Mouse (Mus musculus) limb, embryonic 10.5 days (tissue): ENCODE results near the gene BC035044. TPM values are rescaled to one million over a fixed set of nuclear protein-coding genes. Genes with fewer than 3 reads are reported as not detected.
"Not testable (repeated sequence)": the region's sequence is repeated elsewhere in the genome, so short reads cannot be mapped to it uniquely, and the experiment has no call there.

Experiments
- DNase-seq: peaks from one replicate; pipeline ENCODE4 v3.0.0-alpha.2; 2017; ENCODE audit warnings: low spot score
- H3K27ac ChIP-seq: fragments of 300-500 bp; sonication (generic); 2 replicates; pipeline ENCODE4 v1.5.1; 2016; ENCODE audit warnings: mild to moderate bottlenecking
- H3K27me3 ChIP-seq: fragments of 300-500 bp; sonication (generic); 2 replicates; pipeline ENCODE4 v1.6.1; 2016; ENCODE audit warnings: low read depth, mild to moderate bottlenecking; ENCODE audit not compliant: poor library complexity, severe bottlenecking
- H3K36me3 ChIP-seq: fragments of 300-500 bp; sonication (generic); 2 replicates; pipeline ENCODE4 v1.6.1; 2016; ENCODE audit warnings: mild to moderate bottlenecking, moderate library complexity
- H3K4me1 ChIP-seq: fragments of 300-500 bp; sonication (generic); 2 replicates; pipeline ENCODE4 v1.6.1; 2016
- H3K4me3 ChIP-seq: fragments of 300-500 bp; sonication (generic); 2 replicates; pipeline ENCODE4 v1.5.1; 2016; ENCODE audit warnings: mild to moderate bottlenecking, moderate library complexity
- H3K9me3 ChIP-seq: fragments of 300-500 bp; sonication (generic); replicated peaks from 2 replicates; pipeline ENCODE4 v1.6.1; 2016; ENCODE audit warnings: mild to moderate bottlenecking
- WGBS: fragments of 180-500 bp; shearing (Covaris S2); methylation state at CpG from one replicate; pipeline ENCODE4 v1.1.7; 2016; 5-methylcytosine and 5-hydroxymethylcytosine counted together
- polyA plus RNA-seq: library from polyadenylated mRNA; unstranded; fragments of >200 nt; fragmentation: Nextera tagmentation; extraction: Ambion mirVana; gene quantifications from 2 replicates; pipeline ENCODE4 v1.2.1, GENCODE M21; 2016

Gene BC035044
- polyA plus RNA-seq, 1 experiment from 2014 or later = 0.59 TPM

DNA sequence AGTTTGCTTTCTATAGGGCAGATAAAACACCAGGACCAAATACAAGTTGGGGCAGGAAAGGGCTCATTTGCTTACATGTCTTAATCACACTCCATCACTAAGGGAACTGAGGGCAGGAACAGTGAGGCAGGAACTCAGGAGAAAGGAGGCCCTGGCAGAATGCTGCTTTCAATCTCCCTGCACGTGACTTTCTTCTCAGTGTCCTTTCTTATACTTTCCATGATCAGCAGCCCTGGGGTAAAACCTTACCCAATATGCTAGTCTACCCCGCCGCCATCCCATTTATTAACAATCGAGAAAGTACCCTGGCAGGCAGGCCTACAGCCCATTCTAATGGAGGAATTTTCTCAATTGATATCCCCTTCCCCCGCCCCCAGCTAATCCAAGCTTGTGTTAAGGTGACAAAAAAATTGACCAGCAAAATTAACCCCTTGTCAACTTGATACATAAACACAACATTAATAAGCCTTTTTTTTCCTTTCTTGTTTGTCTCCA, 46.3 kb downstream of the BC035044 start:
- peak; percentile 30 for DNase-seq
- Histone ChIP-seq H3K27ac (no peak overlapping the region), H3K27me3 (no peaks in the 10 kb centered on the region), H3K9me3 (no peaks in the 10 kb centered on the region), H3K4me1 (peaks cover 19% of the 10 kb centered on the region), H3K4me3 (peak overlapping the region; percentile 90; the same call in 1 of the 2 replicates), H3K36me3 (no peaks in the 10 kb centered on the region)
- WGBS = 89% methylated on average over 5 of the region's 5 CpGs

DNA sequence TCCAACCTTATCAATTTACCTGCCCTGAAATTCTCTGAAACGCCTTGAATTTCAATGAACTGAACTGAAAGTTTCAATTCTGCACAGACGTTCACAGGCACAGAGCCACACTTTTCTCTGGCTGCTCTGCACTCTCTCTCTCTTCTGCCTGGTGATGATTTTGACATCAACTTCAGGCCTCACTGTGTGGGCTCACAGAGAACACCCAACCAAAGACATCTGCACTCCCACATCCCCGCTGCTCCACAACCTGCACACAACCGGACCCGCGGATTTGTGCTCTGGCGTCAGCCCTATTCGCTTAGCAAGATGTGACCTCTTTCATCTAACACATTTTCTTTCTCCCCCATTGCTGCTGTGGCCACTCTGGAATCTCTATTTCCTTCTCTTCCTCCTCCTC, 46.8 kb downstream of the BC035044 start:
- DNase-seq = peak; percentile 33
- Histone ChIP-seq H3K9me3 (no peaks in the 10 kb centered on the region), H3K36me3 (no peaks in the 10 kb centered on the region), H3K27ac (no peak overlapping the region), H3K4me3 (peak overlapping the region; percentile 90), H3K4me1 (peaks cover 19% of the 10 kb centered on the region), H3K27me3 (no peaks in the 10 kb centered on the region)
- WGBS = 39% methylated on average over 8 of the region's 8 CpGs

DNA sequence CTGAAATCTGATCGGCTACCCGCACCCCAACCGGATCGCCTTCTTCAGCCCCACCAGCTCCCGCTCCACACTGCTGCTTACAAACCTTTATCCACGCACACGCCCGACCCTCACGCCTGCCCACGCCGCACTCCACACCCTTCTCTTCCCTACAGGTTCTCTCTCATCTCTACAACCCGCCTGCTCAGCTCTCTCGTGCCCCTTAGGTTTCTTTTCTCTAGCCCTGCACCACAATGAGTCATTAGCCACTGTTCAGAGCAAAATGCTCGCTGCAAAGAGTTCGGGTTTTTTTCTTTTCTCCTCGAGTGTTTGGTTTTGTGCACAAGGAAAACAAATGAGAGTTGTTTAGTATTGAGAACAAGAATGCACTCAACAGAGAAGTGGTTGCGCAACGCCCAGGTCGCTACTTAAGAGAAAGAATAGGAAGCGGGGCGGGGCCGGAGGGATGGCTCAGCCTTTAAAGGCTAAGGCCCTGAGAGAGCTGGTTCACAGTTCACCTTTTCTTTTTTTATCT, 47.4 kb downstream of the BC035044 start:
- under 1% methylated on average over 22 of the region's 22 CpGs for WGBS
- DNase-seq = peak; percentile 63
- Histone ChIP-seq H3K4me3 (peak overlapping the region; percentile 90), H3K27ac (peak overlapping the region; percentile 84), H3K36me3 (no peaks in the 10 kb centered on the region), H3K27me3 (no peaks in the 10 kb centered on the region), H3K4me1 (peaks cover 19% of the 10 kb centered on the region), H3K9me3 (no peaks in the 10 kb centered on the region)

DNA sequence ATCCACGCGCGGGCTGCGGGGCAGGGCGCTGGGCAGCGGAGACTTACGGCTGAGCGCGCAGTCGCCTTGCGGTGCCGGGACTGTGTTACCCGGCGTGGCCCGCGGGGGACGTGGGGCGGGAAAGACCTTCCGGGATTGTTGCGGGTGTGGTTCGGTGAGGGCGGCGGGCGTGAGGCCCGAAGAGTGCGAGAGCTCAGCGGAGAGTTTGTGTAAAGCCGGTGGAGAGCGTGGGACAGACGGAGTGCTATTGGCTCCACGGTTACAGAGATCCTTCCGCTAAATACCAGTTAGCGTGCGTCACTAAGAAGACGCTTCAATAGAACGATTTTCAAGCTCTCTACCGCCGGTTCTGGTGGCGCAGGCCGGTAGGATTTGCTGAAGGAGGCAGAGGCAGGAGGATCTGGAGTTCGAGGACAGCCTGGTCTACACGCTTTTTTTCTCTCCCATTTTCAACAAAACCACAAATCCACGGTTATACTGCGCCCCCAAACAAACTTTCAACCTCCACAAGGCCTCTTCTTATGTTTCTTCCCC, 47.9 kb downstream of the BC035044 start:
- no peaks in the 10 kb centered on the region for H3K9me3 ChIP-seq
- peaks cover 19% of the 10 kb centered on the region for H3K4me1 ChIP-seq
- H3K27me3 ChIP-seq = no peaks in the 10 kb centered on the region
- H3K36me3 ChIP-seq = no peaks in the 10 kb centered on the region
- peak; percentile 94 for DNase-seq
- peak overlapping the region; percentile 84 for H3K27ac ChIP-seq
- peak overlapping the region; percentile 90 for H3K4me3 ChIP-seq
- WGBS = under 1% methylated on average over 44 of the region's 44 CpGs

DNA sequence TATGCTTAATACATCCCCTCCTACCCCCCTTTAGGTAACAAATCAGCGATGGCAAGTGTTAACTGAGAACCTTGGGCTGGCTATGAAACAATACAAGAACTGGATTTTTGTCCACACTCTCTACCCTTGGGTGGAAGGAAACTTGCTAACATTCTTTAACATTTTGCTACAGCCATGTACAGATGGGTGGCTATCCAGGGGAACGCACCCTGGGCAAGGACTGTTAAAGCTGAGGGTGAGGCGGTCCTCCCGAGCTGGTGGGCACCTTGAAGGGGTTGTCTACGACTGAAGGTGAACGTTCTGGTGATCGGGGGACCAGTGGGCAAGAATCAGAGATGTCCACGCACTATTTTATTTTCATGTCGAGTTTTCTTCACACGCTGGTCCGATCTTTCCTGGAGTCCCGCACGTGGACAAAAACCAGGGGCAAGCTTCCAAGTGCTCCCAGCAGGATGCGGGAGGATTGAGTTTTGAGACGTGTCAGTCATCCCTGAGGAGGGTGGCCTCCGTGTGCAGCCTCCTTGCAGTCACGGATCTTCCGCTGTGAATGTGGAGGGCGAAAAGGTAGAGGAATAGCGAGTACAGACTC, 48.5 kb downstream of the BC035044 start:
- peak overlapping the region; percentile 90 for H3K4me3 ChIP-seq
- no peaks in the 10 kb centered on the region for H3K36me3 ChIP-seq
- no peaks in the 10 kb centered on the region for H3K27me3 ChIP-seq
- H3K9me3 ChIP-seq = no peaks in the 10 kb centered on the region
- no peak for DNase-seq
- peak overlapping the region; percentile 84 for H3K27ac ChIP-seq
- H3K4me1 ChIP-seq = peaks cover 19% of the 10 kb centered on the region
- WGBS = 2% methylated on average over 20 of the region's 20 CpGs

DNA sequence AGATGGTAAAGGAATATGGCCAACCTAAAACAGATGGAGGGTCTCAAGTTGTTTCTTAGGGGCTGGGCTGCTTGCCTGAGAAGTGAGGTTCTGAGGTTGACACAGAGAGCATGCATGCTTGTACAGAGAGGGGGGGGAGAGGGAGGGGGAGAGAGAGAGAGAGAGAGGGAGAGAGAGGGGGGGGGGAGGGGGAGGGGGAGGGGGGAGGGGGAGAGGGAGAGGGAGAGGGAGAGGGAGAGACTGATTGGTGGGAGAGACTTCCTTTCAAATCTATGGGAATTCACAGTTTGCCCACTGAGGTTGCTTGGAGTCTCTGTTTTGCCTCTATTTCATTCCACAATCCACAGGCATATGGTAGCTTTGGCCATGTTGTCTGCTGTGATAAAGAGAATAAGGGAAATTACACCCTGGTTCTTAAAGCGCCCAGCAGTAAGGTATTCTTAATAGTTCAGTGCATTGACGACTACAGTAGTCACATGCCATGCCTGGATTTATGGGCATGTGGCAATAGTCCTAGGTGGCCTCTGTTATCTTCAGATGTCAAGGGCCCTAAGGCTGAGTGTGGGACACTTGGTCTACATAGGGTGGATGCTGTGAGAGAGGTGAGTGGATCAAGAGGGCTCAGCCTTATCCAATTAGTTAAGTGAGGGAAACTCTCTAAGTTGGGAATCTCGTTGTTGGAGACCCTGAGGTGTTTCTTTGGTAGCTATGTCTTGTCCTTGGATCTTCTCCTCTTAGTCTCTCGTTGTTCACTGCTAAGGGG, 49.4 kb downstream of the BC035044 start:
- H3K4me3 ChIP-seq = peak overlapping the region; percentile 90
- H3K9me3 ChIP-seq = no peaks in the 10 kb centered on the region
- no peaks in the 10 kb centered on the region for H3K27me3 ChIP-seq
- no peaks in the 10 kb centered on the region for H3K36me3 ChIP-seq
- WGBS = 39% methylated on average over 4 of the region's 4 CpGs
- peaks cover 23% of the 10 kb centered on the region for H3K4me1 ChIP-seq
- no peak for DNase-seq
- no peak overlapping the region for H3K27ac ChIP-seq

DNA sequence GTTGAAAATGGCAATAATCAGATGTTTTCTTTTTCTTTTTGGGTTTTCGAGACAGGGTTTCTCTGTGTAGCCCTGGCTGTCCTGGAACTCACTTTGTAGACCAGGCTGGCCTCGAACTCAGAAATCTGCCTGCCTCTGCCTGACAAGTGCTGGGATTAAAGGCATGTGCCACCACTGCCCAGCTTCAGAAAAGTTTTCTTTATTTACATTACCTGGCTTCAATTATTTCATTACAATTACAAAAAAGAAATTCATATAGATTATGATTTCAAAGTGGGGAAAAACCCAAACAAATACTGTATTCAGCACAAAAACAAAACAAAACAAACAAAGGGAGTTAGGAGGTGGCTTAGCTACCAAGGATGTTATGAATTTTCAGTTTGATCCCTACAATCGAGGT, 50.3 kb downstream of the BC035044 start:
- not testable (repeated sequence) for H3K4me3 ChIP-seq, H3K9me3 ChIP-seq, DNase-seq, H3K27me3 ChIP-seq, H3K36me3 ChIP-seq, H3K27ac ChIP-seq
- peaks cover 23% of the 10 kb centered on the region for H3K4me1 ChIP-seq
- 88% methylated on average over 3 of the region's 3 CpGs for WGBS

DNA sequence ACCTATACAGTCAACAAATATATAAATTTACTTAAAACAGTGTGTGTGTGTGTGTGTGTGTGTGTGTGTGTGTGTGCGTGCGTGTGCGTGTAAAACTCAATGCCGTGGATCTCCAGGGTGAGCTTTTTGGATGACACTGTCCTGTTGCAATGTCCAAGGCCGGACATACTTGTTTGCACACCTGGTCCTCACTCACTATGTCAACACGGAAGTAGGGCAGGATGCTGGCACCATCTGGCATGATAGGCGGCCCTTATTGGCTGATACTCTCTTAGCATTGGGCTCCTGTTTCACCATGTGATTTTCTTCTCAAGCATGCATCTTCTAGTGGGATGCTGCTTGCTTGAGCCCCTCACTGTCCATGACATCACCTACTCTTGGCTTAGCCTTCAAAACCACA, 51.0 kb downstream of the BC035044 start:
- H3K4me1 ChIP-seq = peaks cover 20% of the 10 kb centered on the region
- no peaks in the 10 kb centered on the region for H3K36me3 ChIP-seq
- 76% methylated on average over 7 of the region's 7 CpGs for WGBS
- no peaks in the 10 kb centered on the region for H3K9me3 ChIP-seq
- DNase-seq = no peak
- no peak overlapping the region for H3K27ac ChIP-seq
- H3K4me3 ChIP-seq = peak overlapping the region; percentile 69
- H3K27me3 ChIP-seq = no peaks in the 10 kb centered on the region

DNA sequence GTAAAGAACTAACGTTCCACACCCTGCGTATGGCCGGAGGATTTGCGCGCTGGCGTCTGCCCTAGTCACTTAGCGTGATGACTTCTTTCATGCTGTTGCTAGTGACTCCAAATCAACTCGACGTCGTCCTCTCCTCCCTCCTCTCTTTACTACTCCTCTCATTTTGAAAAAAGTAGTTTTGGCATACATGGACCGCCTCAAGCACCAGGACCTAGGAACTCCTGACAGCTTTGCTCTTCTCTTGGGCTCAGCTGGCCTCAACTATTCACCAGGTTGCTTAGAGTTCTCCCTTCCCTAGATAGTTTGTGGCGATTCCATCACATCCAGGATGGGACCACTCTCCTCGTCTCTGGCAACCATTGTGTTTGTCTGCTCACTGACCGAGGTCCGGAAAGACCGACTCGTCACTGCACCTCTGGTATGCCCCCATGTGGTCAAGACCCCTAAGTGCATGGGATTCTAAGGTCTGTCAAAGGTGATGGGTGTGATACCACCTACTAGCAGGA, 51.6 kb downstream of the BC035044 start:
- 0% methylated on average over 17 of the region's 17 CpGs for WGBS
- DNase-seq = peak; percentile 83
- no peaks in the 10 kb centered on the region for H3K9me3 ChIP-seq
- H3K4me1 ChIP-seq = peaks cover 16% of the 10 kb centered on the region
- H3K4me3 ChIP-seq = peak overlapping the region; percentile 69
- peak overlapping the region; percentile 91 for H3K27ac ChIP-seq
- H3K27me3 ChIP-seq = no peaks in the 10 kb centered on the region
- H3K36me3 ChIP-seq = no peaks in the 10 kb centered on the region

DNA sequence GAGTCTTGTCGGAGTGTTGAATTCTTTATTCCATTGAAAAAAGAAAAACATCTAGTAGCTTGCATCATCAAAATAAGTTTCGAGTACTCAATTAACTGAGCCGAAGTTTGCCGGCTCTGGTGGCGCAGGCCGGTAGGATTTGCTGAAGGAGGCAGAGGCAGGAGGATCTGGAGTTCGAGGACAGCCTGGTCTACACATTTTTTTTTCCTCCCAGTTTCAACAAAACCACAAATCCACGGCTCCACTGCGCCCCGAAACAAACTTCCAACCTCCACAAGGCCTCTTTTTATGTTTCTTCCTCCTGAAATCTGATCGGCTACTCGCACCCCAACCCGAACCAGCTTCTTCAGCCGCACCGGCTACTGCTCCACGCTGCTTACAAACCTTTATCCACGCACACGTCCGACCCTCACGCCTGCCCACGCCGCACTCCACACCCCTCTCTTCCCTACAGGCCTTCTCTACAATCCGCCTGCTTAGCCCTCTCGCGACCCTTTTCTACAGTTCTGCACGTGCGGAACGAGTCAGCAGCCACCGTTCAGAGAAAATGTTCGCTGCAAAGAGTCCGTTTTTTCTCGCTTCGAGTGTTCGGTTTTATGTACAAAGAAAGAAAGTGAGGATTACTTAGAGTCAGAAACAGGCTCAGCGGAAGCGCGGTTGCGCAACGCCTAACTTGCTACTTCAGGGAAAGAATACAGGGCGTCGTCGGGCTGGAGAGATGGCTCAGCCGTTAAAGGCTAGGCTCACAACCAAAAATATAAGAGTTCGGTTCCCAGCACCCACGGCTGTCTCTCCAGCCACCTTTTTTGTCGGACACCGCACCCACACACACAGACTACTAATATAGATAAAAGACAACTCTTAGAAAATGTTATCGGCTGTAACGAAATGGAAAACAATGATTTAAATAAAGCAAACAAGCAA, 52.3 kb downstream of the BC035044 start:
- peaks cover 11% of the 10 kb centered on the region for H3K4me1 ChIP-seq
- no peaks in the 10 kb centered on the region for H3K27me3 ChIP-seq
- no peaks in the 10 kb centered on the region for H3K36me3 ChIP-seq
- no peaks in the 10 kb centered on the region for H3K9me3 ChIP-seq
- DNase-seq = peak; percentile 90
- peak overlapping the region; percentile 69 for H3K4me3 ChIP-seq
- under 1% methylated on average over 49 of the region's 49 CpGs for WGBS
- H3K27ac ChIP-seq = peak overlapping the region; percentile 91

DNA sequence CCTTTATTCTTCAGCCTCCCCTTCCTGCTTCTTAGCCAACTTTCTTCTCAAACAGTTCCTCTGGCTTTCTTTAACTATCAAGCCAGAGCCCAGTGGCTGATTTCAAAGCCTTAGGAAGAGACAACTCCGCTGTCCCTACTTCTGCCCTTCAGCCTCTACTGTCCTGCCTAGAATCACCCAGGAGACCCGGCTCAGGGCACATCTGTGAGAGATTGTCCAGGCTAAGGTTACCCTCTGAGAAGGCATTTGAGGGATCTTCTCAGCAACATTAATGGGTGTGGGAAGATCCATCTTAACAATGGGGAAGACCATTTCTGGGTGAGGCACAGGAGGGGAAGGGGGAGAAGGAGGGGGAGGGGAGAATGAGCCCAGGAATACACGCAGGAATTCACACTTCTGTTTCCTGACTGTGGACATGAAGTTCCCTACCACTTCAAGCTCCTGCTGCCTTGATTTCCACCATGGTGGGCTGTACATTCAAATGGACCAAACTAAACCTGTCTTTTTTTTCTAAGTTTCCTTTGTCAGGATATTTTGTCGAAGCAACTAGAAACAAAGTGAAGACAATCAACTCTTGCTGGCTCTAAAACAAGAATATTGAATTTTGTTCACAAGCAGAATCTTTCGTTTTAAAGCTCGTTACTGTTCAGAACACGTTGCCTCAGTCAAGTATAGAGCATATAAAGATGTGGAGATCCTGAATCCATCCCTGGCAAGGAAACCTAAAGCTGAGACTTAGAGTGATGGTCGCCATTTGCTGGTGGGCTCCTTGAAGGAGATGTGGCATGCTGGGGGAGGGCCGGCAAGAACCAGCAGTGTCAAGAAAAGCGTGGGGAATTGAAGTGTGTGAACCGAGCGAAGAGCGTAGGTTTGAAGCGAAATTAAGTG, 53.2 kb downstream of the BC035044 start:
- no peaks in the 10 kb centered on the region for H3K36me3 ChIP-seq
- H3K4me3 ChIP-seq = peak overlapping the region; percentile 69
- H3K4me1 ChIP-seq = peaks cover 11% of the 10 kb centered on the region
- H3K27me3 ChIP-seq = no peaks in the 10 kb centered on the region
- peak overlapping the region; percentile 91 for H3K27ac ChIP-seq
- H3K9me3 ChIP-seq = no peaks in the 10 kb centered on the region
- DNase-seq = peak; percentile 62
- WGBS = 3% methylated on average over 14 of the region's 14 CpGs
